Mouse (Mus musculus) heart, adult 2 months (tissue): ENCODE measurements around the gene Wdr83os.

ENCODE experiments used
- CTCF ChIP-seq: fragments of 200-600 bp; IDR thresholded peaks from 2 replicates; pipeline ENCODE4 v1.8.1; 2022; ENCODE audit warnings: antibody characterized with exemption, mild to moderate bottlenecking, moderate library complexity
- EP300 ChIP-seq: fragments of 200-500 bp; IDR thresholded peaks from 2 replicates; pipeline ENCODE4 v1.6.1; 2011; ENCODE audit warnings: low read depth, low read length, control low read depth; ENCODE audit not compliant: insufficient read depth

- TF ChIP-seq CTCF (peak; percentile 56), EP300 (no peak)
These were observed 38.8 kb downstream of the Wdr83os start for GRCm38 (mm10) chr8:85119052-85119981.
